8 mouse cellular contexts compared by ENCODE assay signal in genomic region chr11:72953440-72954151, GRCm38 (mm10). TPM values are rescaled to one million over a fixed set of nuclear protein-coding genes. Genes with fewer than 3 reads are reported as not detected.
A peak's percentile ranks its signal among the peaks of the same experiment; 100 is the strongest.
DNase-seq lines count a peak whose midpoint lies in the region; ATAC-seq lines count a peak whose summit lies in the region.

No protein-coding gene starts in this region.

- DNase-seq in spleen, adult 18-20 months, result peak; percentile 31 to 43
- DNase-seq in spleen, postnatal 14 days (ENCODE audit: low spot score in 2 of 2), result no peak
- peak; percentile 47 to 52 for DNase-seq in cerebellum, postnatal 10 days
- peak; percentile 68 for DNase-seq in induced T-regulatory cell, adult 2 months (ENCODE audit: low read depth)
- no peak for DNase-seq in layer of hippocampus, adult 11-12 months (ENCODE audit: low spot score)
- DNase-seq in c-Kit-positive CD71-positive TER-119-positive erythroid progenitor cells, embryonic 14.5 days (ENCODE audit: low spot score), result no peak
- DNase-seq in urinary bladder, postnatal 4 days (ENCODE audit: low spot score in 2 of 2), result no peak

- peak; percentile 49 for ATAC-seq in monocyte, adult 5-6 weeks (replicated peaks; ENCODE audit: insufficient number of reproducible peaks, low FRiP score, low TSS enrichment, poor library complexity, severe bottlenecking)

RNA-seq across cellular contexts. Expression of gene Atp2a3, which starts 7.4 kb away (rescaled TPM):
- total RNA-seq in monocyte, adult 5-6 weeks (2017), result 107 to 245 TPM (median 115 TPM) in 3 replicates

RNA-seq across cellular contexts. Expression of gene P2rx1, which starts 45.3 kb away (rescaled TPM):
- 6.3 to 18.7 TPM (median 15.6 TPM) in 3 replicates for total RNA-seq in monocyte, adult 5-6 weeks (2017)

Comparison
In these comparisons a context has a peak if more than half of its experiments do, and no peak if none do; other contexts are left out.
1. DNase-seq: peak in spleen, adult 18-20 months (2 of 2), cerebellum, postnatal 10 days (2 of 2) and induced T-regulatory cell, adult 2 months (single experiment); none in spleen, postnatal 14 days (0 of 2), layer of hippocampus, adult 11-12 months (single experiment), c-Kit-positive CD71-positive TER-119-positive erythroid progenitor cells, embryonic 14.5 days (single experiment) and urinary bladder, postnatal 4 days (0 of 2).